Mouse (Mus musculus): Measurements from ENCODE around the gene Fmnl1.

Gene Fmnl1
- long read RNA-seq, experiment 1, partial matches to known transcripts: 2 of 2 reads
- long read RNA-seq, experiment 1, other reads (novel, unspliced or antisense): 0 of 2 reads
- long read RNA-seq, experiment 2, partial matches to known transcripts: 0 of 1 reads
- long read RNA-seq, experiment 2, other reads (novel, unspliced or antisense): 1 of 1 reads

GRCm38 (mm10) chr11:103170494-103171285, at the start of gene Fmnl1:
Fmnl1 (plus strand) TSS chr11:103171107.
- intact Hi-C loops (cut with DNase I): loop anchor here (5.0 kb wide), 1 partner anchor 62 kb away; no protein-coding TSS in a partner anchor

- intact Hi-C loops (cut with DNase I): loop anchor here (2.0 kb wide), 1 partner anchor 15 kb away; the partner anchor contains the start of gene Hexim1
Measured at GRCm38 (mm10) chr11:103131701-103132575, 39.0 kb upstream of the Fmnl1 start, which contains the start of gene Hexim2. Hexim2 (plus strand) TSS chr11:103132429.

- intact Hi-C loops (cut with DNase I): loop anchor here (2.0 kb wide), 1 partner anchor 16 kb away; the partner anchor contains the start of gene Hexim1
Measured at GRCm38 (mm10) chr11:103132576-103133455, 38.1 kb upstream of the Fmnl1 start.

- intact Hi-C loops (cut with DNase I): loop anchor here (2.0 kb wide), 1 partner anchor 17 kb away; the partner anchor contains the start of gene Hexim1
Measured at GRCm38 (mm10) chr11:103133456-103134185, 37.3 kb upstream of the Fmnl1 start.

- intact Hi-C loops (cut with DNase I): no loop called here
Measured at GRCm38 (mm10) chr11:103134221-103134620, 36.7 kb upstream of the Fmnl1 start.

GRCm38 (mm10) chr11:103136039-103136577, 34.8 kb upstream of the Fmnl1 start:
- intact Hi-C loops (cut with DNase I): no loop called here

GRCm38 (mm10) chr11:103139951-103140762, 30.8 kb upstream of the Fmnl1 start:
- intact Hi-C loops (cut with DNase I): no loop called here

- intact Hi-C loops (cut with DNase I): no loop called here
Measured at GRCm38 (mm10) chr11:103140763-103141100, 30.2 kb upstream of the Fmnl1 start.

GRCm38 (mm10) chr11:103141101-103141943, 29.6 kb upstream of the Fmnl1 start:
- intact Hi-C loops (cut with DNase I): no loop called here

- intact Hi-C loops (cut with DNase I): no loop called here
Measured at GRCm38 (mm10) chr11:103141944-103142255, 29.0 kb upstream of the Fmnl1 start.

- intact Hi-C loops (cut with DNase I): no loop called here
Measured at GRCm38 (mm10) chr11:103142441-103143182, 28.3 kb upstream of the Fmnl1 start.

GRCm38 (mm10) chr11:103144309-103145285, 26.3 kb upstream of the Fmnl1 start:
- intact Hi-C loops (cut with DNase I): no loop called here

GRCm38 (mm10) chr11:103146386-103146785, 24.5 kb upstream of the Fmnl1 start:
- intact Hi-C loops (cut with DNase I): no loop called here

GRCm38 (mm10) chr11:103147766-103148165, 23.1 kb upstream of the Fmnl1 start:
- intact Hi-C loops (cut with DNase I): no loop called here

GRCm38 (mm10) chr11:103149771-103150170, 21.1 kb upstream of the Fmnl1 start:
- intact Hi-C loops (cut with DNase I): no loop called here
